Comparison of ENCODE assay signal across 9 mouse cellular contexts in genomic region chr11:16950226-16950975, GRCm38 (mm10). TPM values are rescaled to one million over a fixed set of nuclear protein-coding genes. Genes with fewer than 3 reads are reported as not detected.
DNase-seq lines count a peak whose midpoint lies in the region; ATAC-seq and TF ChIP-seq lines count a peak whose summit lies in the region.
"Had no signal": no experiment of that assay in that cellular context is flagged by ENCODE, and none has a peak within 500 bp of the region (broad histone marks: within the 10 kb centered on the region; RNA-seq: fewer than 3 reads in every experiment).

No protein-coding gene starts in this region.

- H3K36me3 ChIP-seq in heart, embryonic 15.5 days = no peaks in the 10 kb centered on the region
- peaks cover 12% of the 10 kb centered on the region for H3K36me3 ChIP-seq in G1E (replicated peaks)
- H3K36me3 ChIP-seq in forebrain, embryonic 14.5 days (ENCODE audit: control insufficient read depth, insufficient read depth, low read length) = no peaks in the 10 kb centered on the region
- H3K36me3 ChIP-seq in liver, postnatal 0 days (replicated peaks; ENCODE audit: insufficient read depth, low read length) = no peaks in the 10 kb centered on the region

- no peak for DNase-seq in heart, adult 8-10 months (ENCODE audit: low spot score)
- no peak for DNase-seq in G1E (ENCODE audit: low spot score)
- DNase-seq in forebrain, embryonic 14.5 days (ENCODE audit: low spot score) = no peak
- no peak for DNase-seq in liver, postnatal 0 days
- no peak for DNase-seq in layer of hippocampus, postnatal 10 days (ENCODE audit: low spot score in 2 of 2)
- DNase-seq in frontal cortex, postnatal 14 days (ENCODE audit: low spot score in 2 of 2) = no peak
- no peak for DNase-seq in adrenal gland, postnatal 36 days

- no peak for TF ChIP-seq CTCF in G1E (IDR thresholded peaks at IDR 0.05; ENCODE audit: low read depth, low read length)
- TF ChIP-seq CTCF in liver, postnatal 0 days (IDR thresholded peaks at IDR 0.05; ENCODE audit: low read depth) = no peak

- H3K4me1 ChIP-seq in heart, embryonic 15.5 days (replicated peaks) = peaks cover 25% of the 10 kb centered on the region
- peaks cover 39% of the 10 kb centered on the region for H3K4me1 ChIP-seq in G1E (ENCODE audit: insufficient read depth, low read depth, low read length)
- H3K4me1 ChIP-seq in forebrain, embryonic 14.5 days (ENCODE audit: control insufficient read depth, insufficient read depth, low read length) = no peaks in the 10 kb centered on the region
- peaks cover 9% of the 10 kb centered on the region; the same call in 1 of the 2 replicates for H3K4me1 ChIP-seq in liver, postnatal 0 days (ENCODE audit: insufficient read depth)

- ATAC-seq in heart, embryonic 15.5 days (replicated peaks; ENCODE audit: insufficient number of reproducible peaks, insufficient read depth, low FRiP score, low read depth) = no peak
- ATAC-seq in G1E (ENCODE audit: extremely low read depth, insufficient number of reproducible peaks, low FRiP score, poor library complexity, severe bottlenecking) = no peak
- ATAC-seq in forebrain, embryonic 14.5 days = no peak
- ATAC-seq in liver, postnatal 0 days = peak; percentile 2; the same call in 1 of the 2 replicates

- peak overlapping the region; percentile 70 for H3K4me3 ChIP-seq in heart, embryonic 15.5 days
- peak overlapping the region; percentile 85 for H3K4me3 ChIP-seq in G1E (ENCODE audit: low read depth, low read length)
- peak overlapping the region; percentile 43 for H3K4me3 ChIP-seq in forebrain, embryonic 14.5 days (ENCODE audit: low read depth, low read length)
- H3K4me3 ChIP-seq in liver, postnatal 0 days (ENCODE audit: low read depth, low read length) = peak overlapping the region; percentile 75

- H3K27me3 ChIP-seq in heart, embryonic 15.5 days = no peaks in the 10 kb centered on the region
- no peaks in the 10 kb centered on the region for H3K27me3 ChIP-seq in G1E (ENCODE audit: insufficient read depth, low read length)
- no peaks in the 10 kb centered on the region for H3K27me3 ChIP-seq in forebrain, embryonic 14.5 days (replicated peaks; ENCODE audit: control insufficient read depth, insufficient read depth, low read length)
- H3K27me3 ChIP-seq in liver, postnatal 0 days (ENCODE audit: insufficient read depth, low read length) = no peaks in the 10 kb centered on the region

- H3K27ac ChIP-seq in heart, embryonic 15.5 days = no peak overlapping the region
- H3K27ac ChIP-seq in forebrain, embryonic 14.5 days (ENCODE audit: low read depth, low read length) = no peak overlapping the region
- H3K27ac ChIP-seq in liver, postnatal 0 days (ENCODE audit: low read depth) = peak overlapping the region; percentile 44

- TF ChIP-seq EP300 in liver, postnatal 0 days (IDR thresholded peaks at IDR 0.05; ENCODE audit: low read depth) = no peak

- H3K9me3 ChIP-seq in heart, embryonic 15.5 days (replicated peaks) = no peaks in the 10 kb centered on the region
- H3K9me3 ChIP-seq in G1E (replicated peaks) = no peaks in the 10 kb centered on the region
- no peaks in the 10 kb centered on the region for H3K9me3 ChIP-seq in forebrain, embryonic 14.5 days (replicated peaks; ENCODE audit: control insufficient read depth, low read length)
- no peaks in the 10 kb centered on the region for H3K9me3 ChIP-seq in liver, postnatal 0 days (ENCODE audit: low read length)

- peak overlapping the region; percentile 40 for H3K9ac ChIP-seq in heart, embryonic 15.5 days
- peak overlapping the region; percentile 50 for H3K9ac ChIP-seq in forebrain, embryonic 14.5 days (ENCODE audit: low read length)
- H3K9ac ChIP-seq in liver, postnatal 0 days (replicated peaks) = peak overlapping the region; percentile 60

- 31% methylated on average over 13 of the region's 13 CpGs for WGBS in heart, embryonic 15.5 days
- WGBS in forebrain, embryonic 14.5 days = 52% methylated on average over 13 of the region's 13 CpGs
- 28% methylated on average over 13 of the region's 13 CpGs for WGBS in liver, postnatal 0 days (ENCODE audit: insufficient replicate concordance)

- H3K4me2 ChIP-seq in heart, embryonic 15.5 days = peak overlapping the region; percentile 86
- peak overlapping the region; percentile 76 for H3K4me2 ChIP-seq in forebrain, embryonic 14.5 days (ENCODE audit: low read length)
- peak overlapping the region; percentile 89 for H3K4me2 ChIP-seq in liver, postnatal 0 days (ENCODE audit: low read depth, low read length)

RNA-seq across cellular contexts. Expression of gene Fbxo48, which starts 0.8 kb away (rescaled TPM):
- polyA plus RNA-seq in heart, embryonic 15.5 days (2015; fragmentation: Nextera tagmentation; extraction: Ambion mirVana) = 0.77 and 1.3 TPM in 2 replicates
- under 1 TPM; 0.11 to 0.28 (median 0.19) TPM for total RNA-seq in heart, adult 8-10 months (2022)
- total RNA-seq in G1E (2014; fragmentation: Nextera tagmentation) (34.1 and 48.9 TPM in 2 replicates), G1E (2017) (16.0 and 18.7 TPM in 2 replicates)
- polyA plus RNA-seq in G1E (2012) = 0.76 and 1.3 TPM in 2 replicates
- 0.77 and 1.6 TPM in 2 replicates for polyA plus RNA-seq in forebrain, embryonic 14.5 days (2014; fragmentation: Nextera tagmentation; extraction: Ambion mirVana)
- polyA plus RNA-seq in liver, postnatal 0 days (2015; fragmentation: Nextera tagmentation; extraction: Ambion mirVana) = 0.75 TPM in 2 replicates
- total RNA-seq in layer of hippocampus, postnatal 10 days (2021) = 1 to 10 TPM in 1 of 2 experiments, under 1 TPM in 1; 0.98 to 2.1 TPM
- 1 to 10 TPM in 1 of 2 experiments, under 1 TPM in 1; 0.63 to 1.1 TPM for total RNA-seq in adrenal gland, postnatal 36 days (2021)
- polyA plus RNA-seq: liver, adult 2 months had no signal

Comparison
In these comparisons a context has a peak if more than half of its experiments do, and no peak if none do; other contexts are left out.
1. RNA of gene Fbxo48, which starts 0.8 kb away (total RNA-seq): 16.0 to 48.9 TPM in G1E; 0.98 to 2.1 TPM in layer of hippocampus, postnatal 10 days, 0.63 to 1.1 TPM in adrenal gland, postnatal 36 days and 0.11 to 0.28 TPM in heart, adult 8-10 months; every median in the first group is over 4 times any median in the second.
2. Peak in every context shown above with its lines, with median percentiles within 50 percentile points of each other: H3K4me2 ChIP-seq, H3K4me3 ChIP-seq and H3K9ac ChIP-seq.